Mouse (Mus musculus) stomach, embryonic 14.5 days (tissue): ENCODE data around the gene Kif5c. TPM values are rescaled to one million over a fixed set of nuclear protein-coding genes. Genes with fewer than 3 reads are reported as not detected.
A peak's percentile ranks its signal among the peaks of the same experiment; 100 is the strongest.

Experiments used
- ATAC-seq: fragments of 200-750 bp; cut with Nextera tagmentation; 2 replicates; pipeline ENCODE4 v1.8.0; 2017; ENCODE audit warnings: low read depth, moderate TSS enrichment; ENCODE audit not compliant: insufficient number of reproducible peaks, insufficient read depth, low FRiP score
- H3K27ac ChIP-seq: fragments of 300-500 bp; sonication (generic); 2 replicates; pipeline ENCODE4 v1.5.1; 2014; ENCODE audit warnings: mild to moderate bottlenecking, low read length, moderate library complexity, mixed read lengths
- H3K27me3 ChIP-seq: fragments of 300-500 bp; sonication (generic); 2 replicates; pipeline ENCODE4 v1.6.1; 2014; ENCODE audit warnings: low read length, control low read depth, mixed read lengths; ENCODE audit not compliant: control insufficient read depth, insufficient read depth
- H3K36me3 ChIP-seq: fragments of 300-500 bp; sonication (generic); 2 replicates; pipeline ENCODE4 v1.6.1; 2014; ENCODE audit warnings: mild to moderate bottlenecking, control low read depth, low read length, moderate library complexity, mixed read lengths; ENCODE audit not compliant: control insufficient read depth, insufficient read depth
- H3K4me1 ChIP-seq: fragments of 300-500 bp; sonication (generic); 2 replicates; pipeline ENCODE4 v1.6.1; 2014; ENCODE audit warnings: low read length, control low read depth, mixed read lengths; ENCODE audit not compliant: control insufficient read depth, insufficient read depth
- H3K4me2 ChIP-seq: fragments of 300-500 bp; sonication (generic); replicated peaks from 2 replicates; pipeline ENCODE4 v1.6.1; 2014; ENCODE audit warnings: low read depth, low read length, control low read depth
- H3K4me3 ChIP-seq: fragments of 300-500 bp; sonication (generic); 2 replicates; pipeline ENCODE4 v1.5.1; 2014; ENCODE audit warnings: low read depth, low read length, control low read depth
- H3K9ac ChIP-seq: fragments of 300-500 bp; sonication (generic); replicated peaks from 2 replicates; pipeline ENCODE4 v1.6.1; 2014; ENCODE audit warnings: low read depth, mild to moderate bottlenecking, control low read depth, low read length, moderate library complexity, mixed read lengths
- H3K9me3 ChIP-seq: fragments of 300-500 bp; sonication (generic); 2 replicates; pipeline ENCODE4 v1.6.1; 2016; ENCODE audit warnings: low read depth, low read length, control low read depth; ENCODE audit not compliant: control insufficient read depth
- WGBS: fragments of 180-500 bp; shearing (Covaris S2); extraction: QIAGEN DNeasy Blood & Tissue Kit; methylation state at CpG from one replicate; pipeline ENCODE4 v1.1.7; 2014; 5-methylcytosine and 5-hydroxymethylcytosine counted together
- polyA plus RNA-seq: library from polyadenylated mRNA; unstranded; fragments of >200 nt; fragmentation: Nextera tagmentation; extraction: Ambion mirVana; gene quantifications from 2 replicates; pipeline ENCODE4 v1.2.1, GENCODE M21; 2014

Gene Kif5c
- polyA plus RNA-seq = 10.8 and 11.6 TPM in 2 replicates

DNA sequence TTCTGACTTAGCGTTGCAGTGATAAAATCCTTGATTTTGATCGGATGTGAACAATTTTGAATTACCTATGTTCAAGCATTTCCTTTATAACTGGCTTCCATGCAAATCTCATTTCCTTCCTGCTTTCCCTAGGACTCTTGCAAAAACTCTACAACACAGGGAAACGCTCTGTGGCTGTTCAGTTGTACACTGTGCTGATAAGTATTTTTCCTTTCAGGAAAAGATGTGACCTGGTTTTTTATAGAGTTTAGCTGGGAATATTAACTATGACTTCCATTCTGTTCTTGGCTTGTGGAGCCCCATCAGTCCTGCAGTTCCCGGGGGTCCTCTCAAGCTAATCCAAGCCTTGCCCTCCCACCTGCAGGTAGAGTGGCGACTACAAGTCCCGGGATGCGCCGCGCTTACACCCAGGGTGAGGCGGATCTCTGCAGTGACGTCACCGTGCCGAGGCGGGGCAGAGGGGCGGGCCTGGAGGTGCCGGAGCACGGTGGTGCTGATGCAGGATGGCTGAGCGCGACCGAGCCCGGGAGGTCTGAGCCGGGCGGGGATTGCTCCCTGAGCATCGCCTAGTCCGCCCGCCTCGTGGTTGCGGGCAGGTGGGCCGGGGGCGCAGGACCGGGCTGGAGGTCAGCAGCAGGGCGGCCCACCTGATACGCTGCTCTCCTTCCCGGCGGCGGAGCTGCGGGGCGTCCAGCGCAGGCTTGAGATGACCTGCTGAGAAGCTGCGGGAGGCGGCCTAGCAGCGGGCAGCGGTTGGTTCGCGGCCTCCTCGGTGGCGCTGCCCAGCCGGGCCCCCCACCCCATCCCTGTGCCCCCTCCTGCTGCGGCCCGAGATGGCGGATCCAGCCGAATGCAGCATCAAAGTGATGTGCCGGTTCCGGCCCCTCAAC is at the start of gene Kif5c:
Kif5c (plus strand) TSS at position 470 of the 890 bp plus-strand sequence.
- Histone ChIP-seq H3K9ac (peak within 1 kb of the TSS; percentile 4), H3K4me2 (peak within 1 kb of the TSS; percentile 94), H3K4me3 (peak within 1 kb of the TSS; percentile 59), H3K9me3 (no peaks in the 10 kb centered on the region), H3K36me3 (no peaks in the 10 kb centered on the region), H3K4me1 (peaks cover 5% of the 10 kb centered on the region; the same call in 1 of the 2 replicates), H3K27me3 (no peaks in the 10 kb centered on the region), H3K27ac (no peak within 1 kb of the TSS)
- ATAC-seq = peak; percentile 96
- WGBS = 6% methylated on average over 45 of the region's 54 CpGs

DNA sequence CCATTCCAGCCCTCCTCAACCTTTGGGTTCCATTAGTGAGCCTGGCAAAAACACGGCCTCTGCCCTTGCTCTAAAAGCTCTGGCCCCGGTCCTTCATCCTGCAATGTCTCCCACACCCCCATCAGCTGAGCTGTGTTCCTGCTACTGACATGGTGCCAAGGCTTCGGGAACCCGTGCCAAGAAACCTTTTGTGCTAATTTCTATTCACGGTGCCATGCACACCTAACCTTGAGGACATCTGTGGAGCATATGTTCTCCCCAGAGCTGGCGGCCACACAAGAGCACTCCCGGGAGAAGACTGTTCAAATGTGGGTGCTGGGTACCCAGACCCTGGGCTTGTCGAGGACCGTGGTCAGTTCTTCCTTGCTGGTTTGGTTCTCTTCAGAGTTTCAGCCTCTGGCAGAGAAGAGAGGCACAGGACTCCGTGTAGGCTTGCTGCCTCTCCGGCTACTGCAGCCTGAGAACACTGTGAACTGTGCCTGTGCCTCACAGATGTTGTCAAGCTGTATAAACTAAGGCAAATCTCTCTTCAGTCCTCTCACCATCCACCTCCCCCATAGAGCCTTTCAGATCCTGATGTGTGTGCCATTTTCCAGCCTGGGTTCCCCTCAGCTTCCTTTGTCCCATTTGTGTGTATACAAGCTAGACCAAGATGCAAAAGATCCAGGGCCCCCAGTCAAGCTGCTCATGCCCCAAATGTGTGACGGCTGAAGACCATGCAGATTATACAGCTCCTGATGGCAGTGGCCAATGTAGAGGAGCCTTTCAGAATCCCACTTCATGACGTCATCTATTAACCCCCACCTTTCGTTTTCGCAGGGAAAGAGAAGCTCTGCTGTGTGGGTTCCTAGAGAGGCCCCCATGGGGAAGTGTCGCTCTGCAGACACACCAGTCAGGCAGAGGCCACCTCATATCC is 49.0 kb upstream of the Kif5c start:
- Histone ChIP-seq H3K9ac (no peak overlapping the region), H3K27ac (no peak overlapping the region), H3K27me3 (no peaks in the 10 kb centered on the region), H3K4me2 (no peak overlapping the region), H3K4me1 (peaks cover 3% of the 10 kb centered on the region; the same call in 1 of the 2 replicates), H3K9me3 (no peaks in the 10 kb centered on the region), H3K4me3 (no peak overlapping the region), H3K36me3 (no peaks in the 10 kb centered on the region)
- ATAC-seq = 0 out of 2 replicates have a peak, but pooled peaks have one; percentile 18
- WGBS = 64% methylated on average over 16 of the region's 16 CpGs

DNA sequence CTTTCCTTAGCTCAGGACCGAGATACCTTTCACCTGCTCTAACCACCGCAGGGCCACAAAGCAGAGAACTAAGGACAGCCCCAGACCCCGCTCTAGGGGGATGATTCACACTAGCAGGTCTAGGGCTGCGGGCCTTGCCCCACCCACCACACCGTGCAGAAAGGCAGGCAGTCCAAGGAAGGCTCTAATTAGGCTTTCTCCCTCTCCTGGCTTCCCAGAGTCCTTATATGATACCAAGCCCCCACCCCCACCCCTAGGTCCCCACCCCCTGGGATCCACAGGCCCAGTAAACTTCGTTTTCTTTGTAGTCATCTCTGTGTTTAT is 48.4 kb upstream of the Kif5c start:
- Histone ChIP-seq H3K27ac (no peak overlapping the region), H3K9me3 (no peaks in the 10 kb centered on the region), H3K4me1 (peaks cover 3% of the 10 kb centered on the region; the same call in 1 of the 2 replicates), H3K4me2 (no peak overlapping the region), H3K27me3 (no peaks in the 10 kb centered on the region), H3K4me3 (no peak overlapping the region), H3K36me3 (no peaks in the 10 kb centered on the region), H3K9ac (no peak overlapping the region)
- 51% methylated on average over 6 of the region's 6 CpGs for WGBS
- ATAC-seq = 0 out of 2 replicates have a peak, but pooled peaks have one; percentile 23

GRCm38 (mm10) chr2:49571159-49571920 is 47.8 kb upstream of the Kif5c start:
- no peak overlapping the region for H3K4me2 ChIP-seq
- no peak overlapping the region for H3K9ac ChIP-seq
- H3K4me1 ChIP-seq = peaks cover 3% of the 10 kb centered on the region; the same call in 1 of the 2 replicates
- H3K9me3 ChIP-seq = no peaks in the 10 kb centered on the region
- H3K27me3 ChIP-seq = no peaks in the 10 kb centered on the region
- ATAC-seq = no peak
- no peak overlapping the region for H3K27ac ChIP-seq
- WGBS = 80% methylated on average over 11 of the region's 11 CpGs
- no peak overlapping the region for H3K4me3 ChIP-seq
- no peaks in the 10 kb centered on the region for H3K36me3 ChIP-seq

GRCm38 (mm10) chr2:49572111-49572642 is 46.9 kb upstream of the Kif5c start:
- no peaks in the 10 kb centered on the region for H3K36me3 ChIP-seq
- H3K4me2 ChIP-seq = no peak overlapping the region
- no peak overlapping the region for H3K9ac ChIP-seq
- ATAC-seq = no peak; the same call in 1 of the 2 replicates
- H3K9me3 ChIP-seq = no peaks in the 10 kb centered on the region
- H3K27ac ChIP-seq = no peak overlapping the region
- H3K4me3 ChIP-seq = no peak overlapping the region
- WGBS = 52% methylated on average over 12 of the region's 12 CpGs
- no peaks in the 10 kb centered on the region for H3K27me3 ChIP-seq
- H3K4me1 ChIP-seq = peaks cover 3% of the 10 kb centered on the region; the same call in 1 of the 2 replicates

DNA sequence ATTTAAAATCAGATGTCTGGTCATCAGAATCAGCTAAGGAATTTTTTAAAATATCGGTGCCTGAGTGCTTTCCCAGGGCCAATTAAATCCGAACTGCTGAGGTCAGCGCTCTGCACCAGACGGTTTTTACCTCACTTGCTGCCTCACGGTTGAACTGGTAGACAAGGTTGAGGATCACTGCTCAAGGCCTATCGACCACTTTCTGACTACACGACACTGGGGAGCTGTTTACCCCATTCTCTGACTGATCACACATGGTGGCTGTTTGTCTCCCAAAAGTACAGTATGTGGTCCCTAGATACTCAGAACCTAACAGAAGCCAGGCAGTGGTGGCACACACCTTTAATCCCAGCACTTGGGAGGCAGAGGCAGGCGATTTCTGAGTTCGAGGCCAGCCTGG is 46.4 kb upstream of the Kif5c start:
- 72% methylated on average over 9 of the region's 9 CpGs for WGBS
- peaks cover 3% of the 10 kb centered on the region; the same call in 1 of the 2 replicates for H3K4me1 ChIP-seq
- no peaks in the 10 kb centered on the region for H3K9me3 ChIP-seq
- H3K4me2 ChIP-seq = no peak overlapping the region
- H3K27ac ChIP-seq = no peak overlapping the region
- ATAC-seq = no peak
- H3K9ac ChIP-seq = no peak overlapping the region
- no peaks in the 10 kb centered on the region for H3K27me3 ChIP-seq
- H3K4me3 ChIP-seq = no peak overlapping the region
- H3K36me3 ChIP-seq = no peaks in the 10 kb centered on the region

DNA sequence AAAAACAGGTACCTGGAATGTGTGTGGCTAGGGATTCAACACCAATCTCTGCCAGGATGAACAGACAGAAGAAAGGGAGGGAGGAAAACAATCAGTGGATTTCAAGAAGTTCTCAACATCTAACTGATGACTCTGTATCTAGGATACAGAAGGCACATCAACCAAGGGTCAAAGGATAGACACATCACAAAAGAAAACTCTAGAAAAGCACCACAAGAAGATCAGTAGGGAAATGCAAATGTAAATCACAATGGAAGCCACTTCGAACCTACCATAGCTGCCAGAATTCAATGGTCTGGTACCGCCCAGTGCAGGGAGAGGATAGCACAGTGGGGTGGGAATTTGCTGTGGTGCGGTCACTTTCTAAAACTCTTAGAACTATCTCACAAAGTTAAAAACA is 45.8 kb upstream of the Kif5c start:
- H3K4me2 ChIP-seq = no peak overlapping the region
- H3K27ac ChIP-seq = no peak overlapping the region
- H3K27me3 ChIP-seq = no peaks in the 10 kb centered on the region
- H3K36me3 ChIP-seq = no peaks in the 10 kb centered on the region
- ATAC-seq = no peak
- H3K4me1 ChIP-seq = peaks cover 3% of the 10 kb centered on the region; the same call in 1 of the 2 replicates
- no peak overlapping the region for H3K4me3 ChIP-seq
- H3K9me3 ChIP-seq = no peaks in the 10 kb centered on the region
- 94% methylated on average over 3 of the region's 3 CpGs for WGBS
- H3K9ac ChIP-seq = no peak overlapping the region
